Mouse (Mus musculus) CD4-positive, CD25-positive, alpha-beta regulatory T cell (primary cell): ENCODE data around the gene Ufc1. TPM values are rescaled to one million over a fixed set of nuclear protein-coding genes. Genes with fewer than 3 reads are reported as not detected.

ENCODE experiments used
- polyA plus RNA-seq: library from polyadenylated mRNA; unstranded; fragments of 100-300 nt; shearing (Covaris generic); gene quantifications from one replicate; pipeline ENCODE4 v1.2.1, GENCODE M21; 2017

Ufc1 gene
- 54.1 TPM for polyA plus RNA-seq

DNA sequence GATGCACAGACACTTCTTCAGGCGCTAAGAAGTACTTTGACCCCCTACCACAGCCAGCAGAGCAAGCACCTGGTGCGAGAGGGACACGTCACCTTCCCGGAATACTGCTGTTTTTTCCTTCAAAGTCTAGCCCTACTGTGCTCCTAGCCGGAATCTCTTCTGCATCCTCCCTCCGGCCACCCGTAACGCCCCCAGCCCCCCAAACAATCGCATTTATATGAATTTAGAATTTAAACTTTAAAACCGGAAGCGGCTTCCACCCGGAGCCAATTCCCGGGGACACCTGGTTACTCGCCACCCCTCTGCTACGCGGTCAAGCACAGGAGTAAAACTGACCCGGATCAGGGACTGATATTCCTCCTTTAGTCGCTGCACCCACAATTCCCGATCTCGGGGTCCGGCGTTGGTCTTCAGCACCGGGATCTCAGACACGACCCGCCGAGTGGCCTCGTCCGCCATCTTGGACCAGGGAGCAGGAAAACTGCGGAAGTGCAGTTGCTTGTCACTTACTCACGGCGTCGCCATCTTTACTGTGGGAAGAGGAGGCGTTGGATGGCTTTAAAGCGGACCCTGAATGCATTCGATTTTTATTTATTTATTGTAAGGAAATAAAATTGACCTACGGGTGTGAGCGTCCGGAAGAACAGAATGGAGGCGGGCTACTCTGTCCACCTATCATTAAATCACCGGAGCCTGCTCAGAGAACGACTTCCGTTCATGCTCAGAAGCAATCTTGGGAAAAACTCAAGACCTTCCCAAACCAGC is at the start of gene Ufc1:
Gene Ufc1, minus strand, starts transcription at position 727 of the 765 bp plus-strand sequence.

GRCm38 (mm10) chr1:171328839-171329432 is 34.1 kb upstream of the Ufc1 start, which contains the start of gene Dedd:
TSS of gene Dedd (plus strand) at chr1:171329145.

GRCm38 (mm10) chr1:171287136-171288081 is 7.4 kb downstream of the Ufc1 start, which contains the start of gene Usp21:
TSS of gene Usp21 (minus strand) at chr1:171287991.

GRCm38 (mm10) chr1:171280916-171281527 is 13.8 kb downstream of the Ufc1 start, which contains the start of gene Ppox:
TSS of gene Ppox (minus strand) at chr1:171281186.

DNA sequence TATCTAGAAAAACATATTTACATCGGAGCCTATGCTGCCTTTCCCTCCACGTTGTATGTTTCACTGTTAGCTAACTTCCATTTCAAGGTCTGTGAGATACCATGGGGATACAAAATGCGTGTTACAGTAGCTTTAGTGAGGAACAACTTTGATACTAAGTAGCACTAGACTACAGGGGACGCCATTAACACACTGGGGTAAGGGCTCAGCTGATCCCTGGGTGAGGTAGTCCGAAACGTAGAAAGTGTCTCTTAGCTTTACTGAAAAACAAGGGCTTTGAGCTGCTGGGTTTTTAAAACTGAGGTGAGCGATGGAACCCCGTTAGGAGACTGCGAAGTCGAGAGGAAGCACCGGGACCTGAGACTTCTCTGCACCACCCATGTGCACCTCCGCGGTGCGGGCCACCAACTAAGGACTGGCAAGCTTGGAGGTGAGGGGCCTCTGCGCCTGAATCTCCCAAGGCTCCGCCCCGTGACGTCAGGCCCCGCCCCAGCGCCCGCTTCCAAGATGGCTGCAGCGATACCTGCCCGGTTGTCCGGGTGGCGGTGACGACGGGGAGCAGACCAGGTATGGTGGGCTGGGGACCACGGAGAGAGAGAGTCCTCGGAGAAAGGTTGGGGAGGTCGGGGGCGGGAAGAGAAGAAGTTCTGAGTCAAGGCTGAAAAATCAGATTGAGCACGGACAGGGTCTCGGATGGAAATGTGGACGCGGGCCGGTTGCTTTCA is 24.8 kb downstream of the Ufc1 start, which contains the start of gene B4galt3:
Gene B4galt3, plus strand, starts transcription at position 481 of the 725 bp plus-strand sequence.

DNA sequence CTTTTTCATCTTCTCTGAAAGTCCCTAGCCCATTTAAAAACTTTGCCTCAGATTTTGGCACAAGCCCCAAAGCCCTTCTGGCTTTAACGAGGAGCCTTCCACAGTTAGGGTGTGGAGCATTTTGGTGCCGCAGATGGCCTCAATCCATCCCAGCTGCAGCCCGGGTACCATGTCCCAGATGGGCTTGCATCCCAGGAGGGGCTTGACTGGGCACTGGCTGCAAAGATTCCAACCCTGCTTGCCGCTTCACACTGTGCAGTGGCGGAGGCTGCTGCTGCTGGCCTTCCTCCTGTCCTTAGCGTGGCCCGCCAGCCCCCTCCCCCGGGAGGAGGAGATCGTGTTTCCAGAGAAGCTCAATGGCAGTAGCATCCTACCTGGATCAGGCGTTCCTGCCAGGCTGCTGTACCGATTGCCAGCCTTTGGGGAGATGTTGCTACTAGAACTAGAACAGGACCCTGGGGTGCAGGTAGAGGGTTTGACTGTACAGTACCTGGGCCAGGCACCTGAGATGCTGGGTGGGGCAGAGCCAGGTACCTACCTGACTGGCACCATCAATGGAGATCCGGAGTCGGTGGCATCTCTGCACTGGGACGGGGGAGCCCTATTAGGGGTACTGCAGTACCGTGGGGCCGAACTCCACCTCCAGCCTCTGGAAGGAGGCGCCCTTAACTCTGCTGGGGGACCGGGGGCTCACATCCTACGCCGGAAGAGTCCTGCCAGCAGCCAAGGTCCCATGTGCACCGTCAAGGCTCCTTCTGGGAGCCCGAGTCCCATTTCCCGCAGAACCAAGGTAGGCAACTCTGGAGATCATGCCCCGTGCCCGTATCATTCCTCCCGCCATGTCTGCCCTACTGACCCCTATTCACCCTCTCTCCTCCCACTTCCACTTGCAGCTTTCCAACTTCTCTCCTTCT is 43.9 kb downstream of the Ufc1 start, which contains the start of gene Ndufs2:
Gene Ndufs2, minus strand, starts transcription at position 709 of the 914 bp plus-strand sequence.

DNA sequence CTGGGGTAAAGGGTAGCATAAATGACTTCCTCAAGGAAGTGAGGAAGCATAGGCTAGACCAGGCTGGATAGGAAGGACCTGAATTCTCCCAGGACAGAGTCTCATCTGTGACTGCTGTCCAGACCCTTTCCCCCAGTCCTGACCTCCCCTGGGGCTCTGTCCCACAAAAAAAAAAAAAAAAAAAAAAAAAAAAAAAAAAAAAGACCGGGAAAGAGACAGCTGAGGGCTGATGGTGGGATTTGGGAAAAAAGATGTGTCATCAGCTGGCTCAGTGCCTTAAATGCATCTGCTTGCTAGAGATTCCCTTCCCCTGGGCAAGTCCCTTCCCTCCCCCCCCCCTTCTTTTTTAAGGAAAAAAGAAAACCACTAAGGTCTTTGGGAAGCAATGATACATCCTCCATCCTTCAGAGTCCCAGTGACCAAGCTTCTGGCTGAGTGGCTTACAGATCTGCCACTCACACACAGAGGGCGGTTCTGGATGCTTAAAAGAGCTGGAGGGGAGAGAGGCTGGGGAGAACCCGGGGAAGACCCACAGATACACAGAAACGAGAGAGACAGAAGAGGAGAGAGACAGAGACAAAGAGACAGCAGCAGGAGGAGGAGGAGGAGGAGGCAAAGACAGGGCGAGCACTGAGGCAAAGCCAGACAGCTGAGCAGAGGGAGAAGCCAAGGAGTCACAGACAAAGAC is 44.8 kb downstream of the Ufc1 start, which contains the start of gene Adamts4:
Gene Adamts4, plus strand, starts transcription at position 509 of the 688 bp plus-strand sequence.

Other genes starting within 250 kb of the Ufc1 start
- 1.6 TPM for gene Fcgr3, start 230.1 kb downstream of the Ufc1 start, polyA plus RNA-seq
- 1.2 TPM for gene Cfap126, start 181.1 kb downstream of the Ufc1 start, polyA plus RNA-seq
- gene Sdhc, start 144.4 kb downstream of the Ufc1 start, polyA plus RNA-seq, result 159 TPM
- not detected for gene Mpz, start 144.3 kb downstream of the Ufc1 start, polyA plus RNA-seq
- gene Pcp4l1, start 98.8 kb downstream of the Ufc1 start, polyA plus RNA-seq, result not detected
- 0.36 TPM for gene Nr1i3, start 81.1 kb downstream of the Ufc1 start, polyA plus RNA-seq
- gene Tomm40l, start 72.5 kb downstream of the Ufc1 start, polyA plus RNA-seq, result 34.9 TPM
- not detected for gene Apoa2, start 70.0 kb downstream of the Ufc1 start, polyA plus RNA-seq
- 5.2 TPM for gene Fcer1g, start 60.7 kb downstream of the Ufc1 start, polyA plus RNA-seq
- 0.12 TPM for gene Adamts4, start 44.6 kb downstream of the Ufc1 start, polyA plus RNA-seq
- 181 TPM for gene Ndufs2, start 43.6 kb downstream of the Ufc1 start, polyA plus RNA-seq
- 43.3 TPM for gene B4galt3, start 24.7 kb downstream of the Ufc1 start, polyA plus RNA-seq
- 83.9 TPM for gene Ppox, start 13.8 kb downstream of the Ufc1 start, polyA plus RNA-seq
- gene Usp21, start 7.0 kb downstream of the Ufc1 start, polyA plus RNA-seq, result 61.2 TPM
- 45.6 TPM for gene Dedd, start 34.1 kb upstream of the Ufc1 start, polyA plus RNA-seq
- 48.6 TPM for gene Nit1, start 50.6 kb upstream of the Ufc1 start, polyA plus RNA-seq
- gene Pfdn2, start 50.6 kb upstream of the Ufc1 start, polyA plus RNA-seq, result 93.6 TPM
- gene Klhdc9, start 65.8 kb upstream of the Ufc1 start, polyA plus RNA-seq, result 0.29 TPM
- gene Nectin4, start 75.1 kb upstream of the Ufc1 start, polyA plus RNA-seq, result 0.07 TPM
- gene Arhgap30, start 93.9 kb upstream of the Ufc1 start, polyA plus RNA-seq, result 190 TPM
- 75.0 TPM for gene Usf1, start 116.3 kb upstream of the Ufc1 start, polyA plus RNA-seq
- gene Tstd1, start 123.8 kb upstream of the Ufc1 start, polyA plus RNA-seq, result 3.2 TPM
- gene F11r, start 142.5 kb upstream of the Ufc1 start, polyA plus RNA-seq, result 0.26 TPM
- gene Alyref2, start 208.5 kb upstream of the Ufc1 start, polyA plus RNA-seq, result 11.0 TPM
- gene Itln1, start 240.3 kb upstream of the Ufc1 start, polyA plus RNA-seq, result not detected